Mouse (Mus musculus) CH12.LX (cell line): ENCODE results near the gene Apoa1. TPM values are rescaled to one million over a fixed set of nuclear protein-coding genes. Genes with fewer than 3 reads are reported as not detected.

Experiments used
- DNase-seq: peaks from one replicate; pipeline ENCODE4 v3.0.0-alpha.2; 2013; ENCODE audit errors: extremely low read depth
- H3K27ac ChIP-seq: 2 replicates; pipeline ENCODE4 v1.5.1; 2012; ENCODE audit warnings: low read depth, mild to moderate bottlenecking, control low read depth, moderate library complexity; ENCODE audit not compliant: insufficient read depth
- H3K27me3 ChIP-seq: replicated peaks from 2 replicates; pipeline ENCODE3; 2012; ENCODE audit warnings: inconsistent platforms
- H3K36me3 ChIP-seq, 2 experiments: replicated peaks in 1 of 2; 2 replicates each; pipeline versions ENCODE3 to v1.6.1; 2012; ENCODE audit warnings: inconsistent platforms in 1 of 2, low read length in 1 of 2, mild to moderate bottlenecking in 1 of 2, mixed read lengths in 1 of 2, moderate library complexity in 1 of 2; ENCODE audit not compliant: control insufficient read depth in 1 of 2, insufficient read depth in 1 of 2
- H3K4me1 ChIP-seq, 2 experiments: 2 replicates each; pipeline ENCODE4 v1.6.1; 2012; ENCODE audit warnings: inconsistent platforms in 1 of 2, moderate library complexity in 1 of 2; ENCODE audit not compliant: insufficient read depth in 2 of 2, control insufficient read depth in 1 of 2
- H3K4me2 ChIP-seq: 2 replicates; pipeline ENCODE4 v1.6.1; 2012; ENCODE audit warnings: low read depth, mild to moderate bottlenecking, control low read depth; ENCODE audit not compliant: poor library complexity, insufficient read depth, severe bottlenecking
- H3K4me3 ChIP-seq, 3 experiments: fragments of 150-350 bp in 1 of 3; sonication (generic) in 1 of 3; replicated peaks in 1 of 3; 2 replicates each; pipeline versions ENCODE3 to v1.5.1; 2011 to 2012; ENCODE audit warnings: low read depth in 2 of 3, low read length in 2 of 3, mild to moderate bottlenecking in 2 of 3, moderate library complexity in 2 of 3, control low read depth in 1 of 3, improper control_type of control experiment in 1 of 3, inconsistent platforms in 1 of 3, mixed read lengths in 1 of 3; ENCODE audit not compliant: poor library complexity in 1 of 3
- H3K79me2 ChIP-seq: replicated peaks from 2 replicates; pipeline ENCODE4 v1.6.1; 2012; ENCODE audit warnings: mild to moderate bottlenecking, moderate library complexity; ENCODE audit not compliant: control insufficient read depth, poor library complexity, insufficient read depth, severe bottlenecking; ENCODE audit errors: extremely low read depth
- H3K9ac ChIP-seq: 2 replicates; pipeline ENCODE4 v1.6.1; 2012; ENCODE audit warnings: low read depth, mild to moderate bottlenecking, control low read depth, moderate library complexity; ENCODE audit not compliant: insufficient read depth
- H3K9me3 ChIP-seq: replicated peaks from 2 replicates; pipeline ENCODE3; 2012; ENCODE audit warnings: low read length, inconsistent platforms, mixed read lengths
- BHLHE40 ChIP-seq: IDR thresholded peaks from 2 replicates; pipeline ENCODE4 v1.6.1; 2011; ENCODE audit warnings: mild to moderate bottlenecking, low read depth, low read length, improper control_type of control experiment
- CHD1 ChIP-seq: IDR thresholded peaks from 2 replicates; pipeline ENCODE4 v1.6.1; 2012; ENCODE audit warnings: low read depth, low read length, improper control_type of control experiment, inconsistent platforms
- JUN ChIP-seq: IDR thresholded peaks from 2 replicates; pipeline ENCODE4 v1.6.1; 2011; ENCODE audit warnings: low read depth, mild to moderate bottlenecking, low read length, improper control_type of control experiment, moderate library complexity; ENCODE audit not compliant: insufficient read depth
- JUND ChIP-seq: conservative IDR thresholded peaks from 2 replicates; pipeline ENCODE4 v1.6.1; 2011; ENCODE audit warnings: low read depth, low read length, improper control_type of control experiment
- KAT2A ChIP-seq: IDR thresholded peaks from 2 replicates; pipeline ENCODE4 v1.6.1; 2012; ENCODE audit warnings: low read length, improper control_type of control experiment, inconsistent platforms; ENCODE audit not compliant: insufficient replicate concordance
- MAZ ChIP-seq: IDR thresholded peaks from 2 replicates; pipeline ENCODE4 v1.6.1; 2012; ENCODE audit warnings: low read depth, mild to moderate bottlenecking, inconsistent platforms, low read length, improper control_type of control experiment, moderate library complexity
- MEF2A ChIP-seq: IDR thresholded peaks from 2 replicates; pipeline ENCODE4 v1.6.1; 2014; ENCODE audit warnings: low read depth, mild to moderate bottlenecking, inconsistent platforms, low read length, improper control_type of control experiment, borderline replicate concordance
- MYC ChIP-seq: IDR thresholded peaks from 2 replicates; pipeline ENCODE4 v1.6.1; 2011; ENCODE audit warnings: low read depth, mild to moderate bottlenecking, improper control_type of control experiment, low read length
- NELFE ChIP-seq: IDR thresholded peaks from 2 replicates; pipeline ENCODE4 v1.6.1; 2011; ENCODE audit warnings: low read depth, low read length, improper control_type of control experiment
- PAX5 ChIP-seq: IDR thresholded peaks from 2 replicates; pipeline ENCODE4 v1.6.1; 2012; ENCODE audit warnings: low read length, inconsistent platforms, mixed read lengths
- POLR2AphosphoS2 ChIP-seq: IDR thresholded peaks from 2 replicates; pipeline ENCODE4 v1.6.1; 2011; ENCODE audit warnings: low read depth, low read length, improper control_type of control experiment
- SIN3A ChIP-seq: IDR thresholded peaks from 2 replicates; pipeline ENCODE4 v1.6.1; 2012; ENCODE audit warnings: low read length, improper control_type of control experiment, inconsistent platforms
- SMC3 ChIP-seq: IDR thresholded peaks from 2 replicates; pipeline ENCODE4 v1.6.1; 2011; ENCODE audit warnings: low read depth, low read length, improper control_type of control experiment
- TBP ChIP-seq: conservative IDR thresholded peaks from 2 replicates; pipeline ENCODE4 v1.6.1; 2011; ENCODE audit warnings: low read depth, low read length, improper control_type of control experiment
- USF1 ChIP-seq: IDR thresholded peaks from 2 replicates; pipeline ENCODE4 v1.6.1; 2014; ENCODE audit warnings: low read depth, mild to moderate bottlenecking, inconsistent platforms, low read length, improper control_type of control experiment
- USF2 ChIP-seq: conservative IDR thresholded peaks from 2 replicates; pipeline ENCODE4 v1.6.1; 2011; ENCODE audit warnings: low read depth, low read length, improper control_type of control experiment
- ZMIZ1 ChIP-seq: IDR thresholded peaks from 2 replicates; pipeline ENCODE4 v1.6.1; 2012; ENCODE audit warnings: low read depth, mild to moderate bottlenecking, inconsistent platforms, low read length, improper control_type of control experiment
- dilution Hi-C: fragments of 300-500 bp; cut with MboI; formaldehyde crosslinking; loops from 2 replicates; pipeline ENCODE4 v1.14.3; 2020; ENCODE audit warnings: low sequenced_read_pairs; ENCODE audit not compliant: extremely low pct_unique_long_range_greater_than_20kb, extremely low pct_ligation_motif_present
- in situ Hi-C: fragments of 300-500 bp; cut with MboI; formaldehyde crosslinking; loops from 3 replicates; pipeline ENCODE4 v1.14.3; 2019; ENCODE audit warnings: low sequenced_read_pairs, low pct_ligation_motif_present, low pct_unique_long_range_greater_than_20kb, mixed read lengths
- polyA plus RNA-seq: library from polyadenylated mRNA; unstranded; fragments of >175 nt; gene quantifications from 2 replicates; pipeline ENCODE4 v1.2.1, GENCODE M21; 2012; ENCODE audit warnings: low read depth; ENCODE audit not compliant: insufficient read length
- total RNA-seq, 2 experiments: library from RNA; depleted of rRNA; stranded (reverse); fragments of 300-350 nt in 1 of 2; fragments of >200 nt in 1 of 2; gene quantifications; 2 replicates each; pipeline ENCODE4 v1.2.3; 2012 to 2014

Apoa1 gene
- total and polyA plus RNA-seq, 3 experiments: not detected

- H3K79me2 ChIP-seq: no peaks in the 10 kb centered on the region
- TF ChIP-seq POLR2AphosphoS2: no peak
- TF ChIP-seq ZMIZ1: no peak
- TF ChIP-seq, all 38 proteins: peak for 0
- dilution Hi-C loops (no loop called here), in situ Hi-C loops (no loop called here)
- Histone ChIP-seq H3K4me2 (no peak overlapping the region), H3K9me3 (no peaks in the 10 kb centered on the region), H3K27me3 (no peaks in the 10 kb centered on the region), H3K9ac (no peak overlapping the region), H3K4me1 (no peaks in the 10 kb centered on the region), H3K27ac (no peak overlapping the region), H3K36me3 (peaks cover 77 to 97% of the 10 kb centered on the region in 2 experiments), H3K4me3 (no peak overlapping the region)
- no peak for DNase-seq
Observed at GRCm38 (mm10) chr9:46207501-46207869, 20.9 kb upstream of the Apoa1 start.

GRCm38 (mm10) chr9:46208401-46208974 lies 19.9 kb upstream of the Apoa1 start:
- no peak overlapping the region for H3K4me3 ChIP-seq
- H3K4me1 ChIP-seq: no peaks in the 10 kb centered on the region
- peaks cover 83 to 97% of the 10 kb centered on the region in 2 experiments for H3K36me3 ChIP-seq
- H3K27ac ChIP-seq: no peak overlapping the region
- H3K27me3 ChIP-seq: no peaks in the 10 kb centered on the region
- no peak overlapping the region for H3K9ac ChIP-seq
- no peaks in the 10 kb centered on the region for H3K9me3 ChIP-seq
- no peak overlapping the region for H3K4me2 ChIP-seq
- dilution Hi-C loops (no loop called here), in situ Hi-C loops (no loop called here)
- TF ChIP-seq MAZ: no peak
- no peak for TF ChIP-seq SMC3
- TF ChIP-seq MYC: no peak
- no peak for TF ChIP-seq SIN3A
- TF ChIP-seq JUND: no peak
- TF ChIP-seq USF1: no peak
- no peak for TF ChIP-seq BHLHE40
- TF ChIP-seq JUN: no peak
- no peak for TF ChIP-seq TBP
- no peak for TF ChIP-seq USF2
- TF ChIP-seq PAX5: no peak
- no peak for TF ChIP-seq KAT2A
- TF ChIP-seq CHD1: no peak
- TF ChIP-seq MEF2A: no peak
- no peak for TF ChIP-seq NELFE
- H3K79me2 ChIP-seq: no peaks in the 10 kb centered on the region
- no peak for DNase-seq
